Mouse (Mus musculus): ENCODE results near the gene Pycard. TPM values are rescaled to one million over a fixed set of nuclear protein-coding genes. Genes with fewer than 3 reads are reported as not detected.

The Pycard gene
- polyA plus RNA-seq, 1 experiment = 1.5 TPM

DNA sequence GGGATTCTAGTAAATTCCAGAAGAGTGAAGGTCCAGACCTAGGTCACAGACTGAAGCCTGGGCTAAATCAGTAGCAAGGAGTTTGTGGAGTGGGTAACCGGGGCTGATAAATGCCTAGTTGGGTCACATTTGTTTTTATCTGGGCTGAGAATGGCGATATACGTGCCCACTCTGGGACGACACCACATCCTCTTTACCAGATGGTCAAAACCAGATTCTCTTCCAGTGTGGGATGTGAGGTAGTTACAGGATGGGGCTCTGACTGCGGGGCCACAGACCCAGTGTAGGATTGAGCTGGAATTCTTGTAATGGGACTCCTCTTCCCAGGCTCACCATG lies 10.5 kb upstream of the Pycard start:
- peaks cover 4% of the 10 kb centered on the region; the same call in 1 of the 2 replicates for H3K4me1 ChIP-seq (ENCODE audit: control insufficient read depth, insufficient read depth, low read length)
- no peak for TF ChIP-seq CTCF (IDR thresholded peaks at IDR 0.05; ENCODE audit: borderline replicate concordance, insufficient read depth, low read length)
- TF ChIP-seq POLR2A (IDR thresholded peaks at IDR 0.05; ENCODE audit: low read depth, low read length) = no peak
- no peak overlapping the region for H3K4me3 ChIP-seq (ENCODE audit: insufficient read depth, low read length)
- H3K27ac ChIP-seq (ENCODE audit: insufficient read depth, low read length) = no peak overlapping the region

- Histone ChIP-seq H3K4me3 (ENCODE audit: insufficient read depth, low read length) (no peak within 1 kb of the TSS), H3K27ac (ENCODE audit: insufficient read depth, low read length) (no peak within 1 kb of the TSS)
- TF ChIP-seq CTCF (IDR thresholded peaks at IDR 0.05; ENCODE audit: borderline replicate concordance, insufficient read depth, low read length) (no peak), POLR2A (IDR thresholded peaks at IDR 0.05; ENCODE audit: low read depth, low read length) (no peak)
Observed at GRCm38 (mm10) chr7:128003688-128004087, 10.0 kb upstream of the Pycard start, which contains the start of gene Trim72. Gene Trim72, plus strand, starts transcription at chr7:128003949.

GRCm38 (mm10) chr7:128003098-128003497 lies 9.4 kb upstream of the Pycard start:
- TF ChIP-seq POLR2A (IDR thresholded peaks at IDR 0.05; ENCODE audit: low read depth, low read length) = no peak
- TF ChIP-seq CTCF (IDR thresholded peaks at IDR 0.05; ENCODE audit: borderline replicate concordance, insufficient read depth, low read length) = no peak
- no peak overlapping the region for H3K4me3 ChIP-seq (ENCODE audit: insufficient read depth, low read length)
- H3K27ac ChIP-seq (ENCODE audit: insufficient read depth, low read length) = no peak overlapping the region
- H3K4me1 ChIP-seq (ENCODE audit: control insufficient read depth, insufficient read depth, low read length) = peaks cover 5% of the 10 kb centered on the region; the same call in 1 of the 2 replicates

More at GRCm38 (mm10) chr7:128003688-128004087, 10.0 kb upstream of the Pycard start, which contains the start of gene Trim72:
- peaks cover 5% of the 10 kb centered on the region; the same call in 1 of the 2 replicates for H3K4me1 ChIP-seq (ENCODE audit: control insufficient read depth, insufficient read depth, low read length)

DNA sequence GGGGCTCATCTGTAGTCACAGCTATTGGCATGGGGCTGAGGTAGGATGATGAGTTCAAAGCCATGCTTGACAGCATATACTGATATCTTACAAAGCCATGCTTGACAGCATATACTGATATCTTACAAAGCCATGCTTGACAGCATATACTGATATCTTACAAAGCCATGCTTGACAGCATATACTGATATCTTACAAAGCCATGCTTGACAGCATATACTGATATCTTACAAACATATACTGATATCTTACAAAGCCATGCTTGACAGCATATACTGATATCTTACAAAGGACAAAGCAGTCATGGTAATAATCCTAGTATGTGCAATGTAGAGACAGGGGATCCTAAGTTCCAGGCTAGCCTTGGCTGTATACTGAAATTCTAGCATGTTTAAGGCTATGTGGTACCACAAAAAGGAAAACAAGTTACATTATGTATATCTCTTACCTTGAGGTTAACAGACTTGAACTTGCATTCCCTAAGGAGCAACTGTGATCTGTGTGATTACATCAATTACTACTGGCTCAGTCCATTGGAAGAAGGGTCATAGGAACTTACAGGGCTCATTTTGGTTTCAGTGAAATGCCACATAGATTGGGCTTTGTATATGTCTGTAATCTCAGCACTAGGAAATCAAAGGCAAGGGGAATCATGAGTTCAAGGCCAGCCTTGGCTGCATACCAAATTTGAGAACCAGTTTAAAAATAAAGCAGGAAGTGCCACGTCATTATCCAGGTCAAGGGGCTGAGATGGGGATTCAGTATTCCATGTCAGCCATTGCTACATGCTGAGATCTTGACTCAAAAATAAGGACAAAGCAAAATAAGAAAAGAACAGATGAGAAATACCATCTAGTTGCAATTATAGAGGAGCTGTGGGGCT lies 6.6 kb upstream of the Pycard start:
- TF ChIP-seq CTCF (IDR thresholded peaks at IDR 0.05; ENCODE audit: borderline replicate concordance, insufficient read depth, low read length) = no peak
- TF ChIP-seq POLR2A (IDR thresholded peaks at IDR 0.05; ENCODE audit: low read depth, low read length) = no peak
- Histone ChIP-seq H3K27ac (ENCODE audit: insufficient read depth, low read length) (peak overlapping the region; percentile 66; the same call in 1 of the 2 replicates), H3K4me3 (ENCODE audit: insufficient read depth, low read length) (no peak overlapping the region), H3K4me1 (ENCODE audit: control insufficient read depth, insufficient read depth, low read length) (peaks cover 5% of the 10 kb centered on the region; the same call in 1 of the 2 replicates)

- H3K4me1 ChIP-seq (ENCODE audit: control insufficient read depth, insufficient read depth, low read length) = peaks cover 5% of the 10 kb centered on the region; the same call in 1 of the 2 replicates
- no peak overlapping the region for H3K4me3 ChIP-seq (ENCODE audit: insufficient read depth, low read length)
- TF ChIP-seq POLR2A (IDR thresholded peaks at IDR 0.05; ENCODE audit: low read depth, low read length) (no peak), CTCF (IDR thresholded peaks at IDR 0.05; ENCODE audit: borderline replicate concordance, insufficient read depth, low read length) (no peak)
- peak overlapping the region; percentile 66 for H3K27ac ChIP-seq (ENCODE audit: insufficient read depth, low read length)
Observed at GRCm38 (mm10) chr7:127999436-127999835, 5.8 kb upstream of the Pycard start.

DNA sequence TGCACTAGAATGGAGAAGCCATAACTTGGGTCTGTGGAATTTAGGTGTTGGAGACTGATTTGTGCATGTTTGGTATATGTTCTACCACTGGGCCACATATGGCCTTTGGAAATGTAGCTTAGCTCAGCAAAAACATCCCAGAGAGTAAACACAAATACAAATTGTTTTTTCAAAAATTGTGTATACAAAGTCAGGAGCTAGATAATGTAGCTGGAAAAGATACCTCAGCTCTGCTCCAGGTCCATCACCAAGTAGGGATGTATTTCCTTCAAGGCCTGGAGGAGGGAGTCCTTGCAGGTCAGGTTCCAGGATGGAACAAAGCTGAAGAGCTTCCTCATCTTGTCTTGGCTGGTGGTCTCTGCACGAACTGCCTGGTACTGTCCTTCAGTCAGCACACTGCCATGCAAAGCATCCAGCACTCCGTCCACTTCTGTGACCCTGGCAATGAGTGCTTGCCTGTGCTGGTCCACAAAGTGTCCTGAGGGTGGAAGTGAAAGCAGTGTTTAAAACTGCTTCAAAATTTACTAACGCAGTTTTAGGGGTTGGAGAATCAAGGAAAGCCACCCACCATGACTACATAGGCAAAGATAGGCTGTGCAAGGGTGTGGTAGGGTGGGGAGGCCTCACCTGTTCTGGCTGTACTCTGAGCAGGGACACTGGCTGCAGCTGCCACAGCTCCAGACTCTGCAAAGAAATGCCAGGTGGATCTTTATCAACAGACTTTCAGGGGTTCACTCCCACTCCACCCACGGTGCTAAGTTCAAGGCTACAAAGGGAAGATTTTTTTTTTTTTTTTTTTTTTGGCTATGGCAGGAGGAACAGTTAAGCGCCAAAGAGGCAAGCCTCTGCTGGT lies 953 bp downstream of the Pycard start:
- Histone ChIP-seq H3K4me3 (ENCODE audit: insufficient read depth, low read length) (no peak overlapping the region), H3K27ac (ENCODE audit: insufficient read depth, low read length) (no peak overlapping the region), H3K4me1 (ENCODE audit: control insufficient read depth, insufficient read depth, low read length) (no peaks in the 10 kb centered on the region)
- no peak for TF ChIP-seq POLR2A (IDR thresholded peaks at IDR 0.05; ENCODE audit: low read depth, low read length)
- no peak for TF ChIP-seq CTCF (IDR thresholded peaks at IDR 0.05; ENCODE audit: borderline replicate concordance, insufficient read depth, low read length)

DNA sequence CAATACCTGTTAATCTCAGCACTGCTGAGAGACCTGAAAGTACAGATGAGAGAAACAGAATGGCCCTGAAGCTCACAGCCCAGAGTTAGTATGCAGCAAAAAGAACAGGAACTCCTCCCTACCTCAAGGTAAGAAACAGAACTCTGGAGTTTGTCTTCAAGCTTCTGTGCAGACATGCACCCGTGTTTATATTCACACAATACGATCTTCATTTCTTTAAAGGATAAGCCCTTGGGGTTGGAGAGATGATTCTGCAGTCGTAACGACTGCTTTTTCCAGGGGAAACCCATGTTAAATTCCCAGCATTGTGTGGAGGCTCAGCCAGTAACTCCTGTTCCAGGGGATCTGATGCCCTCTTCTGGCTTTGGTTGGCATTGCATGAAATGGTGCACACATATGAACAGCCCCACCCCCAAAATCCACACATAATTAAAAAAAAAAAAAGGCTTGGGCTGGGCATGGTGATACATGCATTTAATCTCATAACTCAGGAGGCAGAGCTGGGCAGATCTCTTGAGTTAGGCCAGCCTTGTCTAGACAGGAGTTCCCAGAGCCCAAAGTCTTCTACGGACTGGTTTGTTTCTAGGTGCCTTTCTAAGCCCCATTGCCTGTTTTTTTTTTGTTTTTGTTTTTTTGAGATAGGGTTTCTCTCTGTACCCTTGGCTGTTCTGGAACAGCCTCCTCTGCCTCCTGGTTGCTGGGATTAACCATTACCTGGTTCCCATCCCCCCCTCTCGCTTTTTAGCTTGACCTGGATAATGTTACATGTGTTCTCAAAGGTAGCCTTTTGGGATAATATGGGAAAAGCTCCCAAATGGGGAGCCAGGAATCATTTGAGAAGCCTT lies 1.8 kb downstream of the Pycard start:
- H3K4me3 ChIP-seq (ENCODE audit: insufficient read depth, low read length) = no peak overlapping the region
- peak; percentile 14; the same call in 1 of the 2 replicates for TF ChIP-seq CTCF (IDR thresholded peaks at IDR 0.05; ENCODE audit: borderline replicate concordance, insufficient read depth, low read length)
- TF ChIP-seq POLR2A (IDR thresholded peaks at IDR 0.05; ENCODE audit: low read depth, low read length) = peak; percentile 27; the same call in 1 of the 2 replicates
- no peaks in the 10 kb centered on the region for H3K4me1 ChIP-seq (ENCODE audit: control insufficient read depth, insufficient read depth, low read length)
- H3K27ac ChIP-seq (ENCODE audit: insufficient read depth, low read length) = no peak overlapping the region

DNA sequence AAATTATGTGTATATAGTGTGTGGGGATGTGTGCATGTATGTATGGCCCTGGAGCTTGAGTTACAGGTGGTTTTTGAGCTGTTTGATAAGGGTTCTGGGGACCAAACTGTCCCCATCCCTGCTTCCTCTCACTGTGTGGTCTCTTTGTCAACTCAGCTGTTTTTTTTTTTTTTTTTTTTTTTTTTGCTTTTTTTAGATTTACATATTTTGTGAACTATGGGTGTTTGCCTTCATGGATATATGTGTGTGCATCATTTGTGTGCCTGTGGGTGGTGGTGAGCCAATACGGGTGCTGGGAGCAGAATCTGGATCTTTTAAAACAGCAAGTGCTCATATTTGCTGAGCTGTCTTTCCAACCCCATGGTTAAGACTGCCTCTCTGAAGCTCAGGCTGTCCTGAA lies 4.8 kb downstream of the Pycard start:
- TF ChIP-seq CTCF (IDR thresholded peaks at IDR 0.05; ENCODE audit: borderline replicate concordance, insufficient read depth, low read length) (no peak), POLR2A (IDR thresholded peaks at IDR 0.05; ENCODE audit: low read depth, low read length) (no peak)
- Histone ChIP-seq H3K27ac (ENCODE audit: insufficient read depth, low read length) (no peak overlapping the region), H3K4me1 (ENCODE audit: control insufficient read depth, insufficient read depth, low read length) (no peaks in the 10 kb centered on the region), H3K4me3 (ENCODE audit: insufficient read depth, low read length) (no peak overlapping the region)

DNA sequence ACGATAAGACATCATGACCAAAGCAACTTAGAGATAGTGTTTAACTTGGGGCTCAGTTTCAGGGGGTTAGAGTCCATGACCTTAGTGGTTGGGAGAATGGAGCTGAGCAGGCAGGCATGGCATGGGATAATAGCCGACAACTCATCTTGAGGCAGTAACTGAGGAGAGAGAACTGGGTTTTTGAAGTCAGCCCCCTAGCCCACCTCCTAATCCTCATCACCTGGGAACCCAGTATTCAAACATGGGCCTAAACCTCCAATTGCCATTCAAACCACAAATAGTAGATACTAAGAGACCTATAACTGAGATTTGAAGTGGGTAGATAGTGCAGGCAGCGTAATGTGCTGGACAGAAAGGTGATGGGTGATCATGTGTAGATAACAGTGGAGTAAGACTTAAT lies 13.1 kb downstream of the Pycard start:
- H3K27ac ChIP-seq (ENCODE audit: insufficient read depth, low read length) = no peak overlapping the region
- no peak overlapping the region for H3K4me3 ChIP-seq (ENCODE audit: insufficient read depth, low read length)
- H3K4me1 ChIP-seq (ENCODE audit: control insufficient read depth, insufficient read depth, low read length) = no peaks in the 10 kb centered on the region
- TF ChIP-seq POLR2A (IDR thresholded peaks at IDR 0.05; ENCODE audit: low read depth, low read length) (no peak), CTCF (IDR thresholded peaks at IDR 0.05; ENCODE audit: borderline replicate concordance, insufficient read depth, low read length) (no peak)
